Mouse (Mus musculus) gastrocnemius, adult 2 months (tissue): ENCODE measurements at regions not wholly inside any gene's neighbourhood (a gene's known extent, or its start where the extent isn't known, plus 50 kb on each side); places are given as distances from the start of the nearest gene placed in this dataset.
A peak's percentile ranks its signal among the peaks of the same experiment; 100 is the strongest.

ENCODE experiments used
- DNase-seq: peaks from one replicate; pipeline ENCODE4 v3.0.0; 2022
- H3K27ac ChIP-seq: fragments of 200-600 bp; 2 replicates; pipeline ENCODE4 v1.8.1; 2022; ENCODE audit warnings: mild to moderate bottlenecking
- H3K4me3 ChIP-seq: fragments of 200-600 bp; 2 replicates; pipeline ENCODE4 v1.8.1; 2022; ENCODE audit warnings: mild to moderate bottlenecking, moderate library complexity
- CTCF ChIP-seq: fragments of 200-600 bp; IDR thresholded peaks from 2 replicates; pipeline ENCODE4 v1.8.1; 2022; ENCODE audit warnings: antibody characterized with exemption, mild to moderate bottlenecking, moderate library complexity
- intact Hi-C: fragments of 180-260 bp; cut with DNase I; formaldehyde crosslinking; loops from one replicate; pipeline ENCODE4 v1.15.1; 2025

- no peak overlapping the region for H3K4me3 ChIP-seq
- DNase-seq = no peak
- H3K27ac ChIP-seq = no peak overlapping the region
- no peak for TF ChIP-seq CTCF
- intact Hi-C loops = no loop called here
These were observed 153.4 kb upstream of the Hs3st3a1 start for GRCm38 (mm10) chr11:64281781-64282180.

GRCm38 (mm10) chr11:64278259-64279003, 156.7 kb upstream of the Hs3st3a1 start:
- TF ChIP-seq CTCF = no peak
- H3K27ac ChIP-seq = no peak overlapping the region
- no peak overlapping the region for H3K4me3 ChIP-seq
- intact Hi-C loops = no loop called here
- no peak for DNase-seq

GRCm38 (mm10) chr11:64273726-64274125, 161.4 kb upstream of the Hs3st3a1 start:
- intact Hi-C loops = no loop called here
- Histone ChIP-seq H3K4me3 (no peak overlapping the region), H3K27ac (no peak overlapping the region)
- DNase-seq = no peak
- no peak for TF ChIP-seq CTCF

- no peak for TF ChIP-seq CTCF
- no peak overlapping the region for H3K27ac ChIP-seq
- no peak for DNase-seq
- H3K4me3 ChIP-seq = no peak overlapping the region
- intact Hi-C loops = no loop called here
These were observed 161.9 kb upstream of the Hs3st3a1 start for GRCm38 (mm10) chr11:64273214-64273613.

GRCm38 (mm10) chr11:64268121-64268520, 167.0 kb upstream of the Hs3st3a1 start:
- TF ChIP-seq CTCF = no peak
- intact Hi-C loops = no loop called here
- H3K4me3 ChIP-seq = no peak overlapping the region
- no peak for DNase-seq
- H3K27ac ChIP-seq = no peak overlapping the region

DNA sequence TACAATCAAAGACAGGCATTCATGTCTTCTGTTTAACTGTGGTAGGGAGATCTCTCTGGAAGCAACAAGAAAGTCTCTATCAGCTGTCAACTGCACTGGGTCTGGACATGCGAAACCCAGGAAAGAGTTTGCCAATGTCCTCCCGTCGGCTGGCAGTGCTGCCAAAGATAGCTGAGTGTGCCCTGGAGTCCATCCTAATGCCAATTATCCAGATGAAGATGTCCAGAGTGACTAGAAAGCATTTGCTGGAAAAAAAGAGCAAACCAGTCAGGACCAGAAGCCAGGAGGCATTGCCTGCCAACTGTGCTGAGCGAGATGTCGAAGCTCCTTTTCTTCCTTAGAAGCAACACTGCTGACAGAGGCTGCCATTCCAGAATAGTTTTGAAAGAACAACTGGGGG, 167.6 kb upstream of the Hs3st3a1 start:
- no peak for TF ChIP-seq CTCF
- intact Hi-C loops = no loop called here
- no peak overlapping the region for H3K27ac ChIP-seq
- H3K4me3 ChIP-seq = no peak overlapping the region
- no peak for DNase-seq

GRCm38 (mm10) chr11:64253517-64254385, 174.5 kb upstream of the Cox10 start:
- no peak overlapping the region for H3K4me3 ChIP-seq
- H3K27ac ChIP-seq = no peak overlapping the region
- intact Hi-C loops = no loop called here
- DNase-seq = no peak
- TF ChIP-seq CTCF = no peak

DNA sequence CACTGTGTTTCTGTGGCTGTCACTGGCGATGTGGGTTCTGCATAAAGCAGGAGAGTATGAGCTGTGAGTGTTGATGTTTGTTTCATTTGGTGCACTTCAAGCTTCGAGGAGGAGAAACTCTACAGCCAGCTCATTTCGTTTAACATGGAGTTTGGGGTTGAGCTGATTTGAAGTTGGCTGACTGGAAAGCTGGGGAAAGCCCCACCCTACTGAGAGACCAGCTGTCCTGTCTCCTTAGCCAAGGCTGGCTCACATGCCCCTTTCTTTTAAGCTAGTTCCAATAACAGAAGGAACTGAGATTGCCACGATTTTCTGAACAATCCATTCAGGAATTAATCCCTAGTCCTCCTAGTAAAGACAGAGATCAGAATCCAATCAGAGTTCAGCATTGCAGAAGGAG, 157.6 kb upstream of the Cox10 start:
- TF ChIP-seq CTCF = no peak
- Histone ChIP-seq H3K27ac (no peak overlapping the region), H3K4me3 (no peak overlapping the region)
- intact Hi-C loops = no loop called here
- DNase-seq = no peak

- intact Hi-C loops = no loop called here
- H3K27ac ChIP-seq = no peak overlapping the region
- no peak overlapping the region for H3K4me3 ChIP-seq
- no peak for DNase-seq
- TF ChIP-seq CTCF = peak; percentile 23; the same call in 1 of the 2 replicates
These were observed 150.8 kb upstream of the Cox10 start for GRCm38 (mm10) chr11:64230071-64230470.

DNA sequence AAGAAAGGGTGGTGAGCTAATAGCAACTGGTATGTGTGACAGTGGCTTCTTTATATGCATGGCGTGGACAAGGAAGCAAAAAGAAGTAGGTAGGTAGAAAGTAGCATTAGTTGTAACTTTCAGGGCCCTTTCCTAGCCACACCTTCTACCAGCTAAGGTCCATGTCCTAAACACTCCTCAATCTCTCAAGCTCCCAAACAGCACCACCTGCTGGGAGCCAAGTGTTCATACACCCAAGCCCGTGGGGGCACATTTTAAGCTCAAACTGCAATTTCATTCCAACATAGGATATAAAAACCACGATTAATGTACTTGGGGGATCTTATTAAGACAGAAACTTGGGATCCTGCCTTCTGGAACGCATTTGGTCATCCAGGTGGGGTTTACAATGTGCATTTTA, 141.6 kb upstream of the Cox10 start:
- Histone ChIP-seq H3K27ac (no peak overlapping the region), H3K4me3 (no peak overlapping the region)
- TF ChIP-seq CTCF = peak; percentile 30
- intact Hi-C loops = loop anchor here (10.0 kb wide), 1 partner anchor 296 kb away; the partner anchor contains the start of gene Hs3st3b1
- no peak for DNase-seq

GRCm38 (mm10) chr11:64217181-64217580, 137.9 kb upstream of the Cox10 start:
- DNase-seq = no peak
- intact Hi-C loops = no loop called here
- TF ChIP-seq CTCF = no peak
- Histone ChIP-seq H3K4me3 (no peak overlapping the region), H3K27ac (no peak overlapping the region)

- TF ChIP-seq CTCF = no peak
- intact Hi-C loops = no loop called here
- Histone ChIP-seq H3K4me3 (no peak overlapping the region), H3K27ac (no peak overlapping the region)
- no peak for DNase-seq
These were observed 131.6 kb upstream of the Cox10 start for GRCm38 (mm10) chr11:64210916-64211315.

DNA sequence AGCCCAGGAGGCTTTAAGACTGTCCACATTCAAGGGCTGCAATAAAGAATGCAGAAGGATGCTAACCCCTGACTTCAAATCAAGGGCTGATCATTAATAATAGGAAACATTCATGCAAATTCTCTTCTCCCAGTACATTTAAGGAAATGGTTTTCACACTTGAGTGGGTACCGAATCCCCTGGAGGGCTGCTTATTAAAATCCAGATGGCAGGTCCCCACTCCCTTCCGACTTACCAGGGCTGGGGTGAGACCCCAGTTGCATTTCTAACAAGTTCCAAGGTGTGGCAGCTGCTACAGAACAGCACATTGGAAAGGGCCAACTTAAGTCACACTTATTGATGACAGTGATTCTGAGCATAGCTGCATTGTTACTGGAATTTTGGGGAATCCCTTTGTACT, 129.0 kb upstream of the Cox10 start:
- DNase-seq = no peak
- no peak overlapping the region for H3K4me3 ChIP-seq
- H3K27ac ChIP-seq = no peak overlapping the region
- no peak for TF ChIP-seq CTCF
- intact Hi-C loops = no loop called here
